Mouse (Mus musculus) skeletal muscle tissue, adult 2 months (tissue): ENCODE measurements around the gene Kcnk10.

Experiments
- DNase-seq: peaks from one replicate; pipeline ENCODE4 v3.0.0-alpha.2; 2012; ENCODE audit warnings: low read depth, low spot score

The Kcnk10 gene

DNA sequence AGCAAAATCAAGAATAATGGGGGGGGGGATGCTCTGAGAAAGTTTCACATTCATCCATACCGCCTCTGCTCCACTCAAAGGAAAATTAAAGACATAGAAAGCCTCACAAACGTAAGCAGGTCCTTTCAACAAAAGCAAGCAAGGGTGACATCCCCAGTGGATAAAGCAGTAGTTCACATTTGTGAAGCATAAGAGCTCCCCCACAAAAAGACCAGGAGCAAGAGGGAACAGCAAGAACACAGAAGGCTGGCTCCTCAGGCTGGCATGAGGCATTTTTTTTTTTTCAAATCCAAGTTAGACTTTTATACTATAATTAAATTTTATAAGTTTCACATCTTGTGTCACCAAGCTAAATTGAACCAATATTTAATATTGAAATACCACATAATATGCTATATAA, 168.5 kb downstream of the Kcnk10 start:
- no peak for DNase-seq

DNA sequence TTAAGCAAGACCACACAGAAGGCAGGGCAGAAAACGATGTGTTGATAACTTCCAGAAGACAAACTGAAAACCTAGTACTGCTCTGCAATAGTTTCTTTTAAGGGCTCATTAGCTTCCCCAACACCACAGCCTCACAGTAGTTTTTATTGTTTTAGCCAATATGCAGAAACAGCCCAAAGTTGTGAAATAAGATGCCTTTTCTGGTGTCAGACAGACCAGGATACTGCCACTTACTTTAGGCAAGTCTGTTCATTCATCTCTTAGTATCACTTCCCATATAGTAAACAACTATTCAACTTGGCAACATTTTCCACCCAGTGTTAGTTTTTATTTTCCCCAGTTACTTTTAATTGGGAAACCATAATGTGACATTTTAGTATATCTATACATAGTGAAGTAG, 171.5 kb downstream of the Kcnk10 start:
- no peak for DNase-seq

DNA sequence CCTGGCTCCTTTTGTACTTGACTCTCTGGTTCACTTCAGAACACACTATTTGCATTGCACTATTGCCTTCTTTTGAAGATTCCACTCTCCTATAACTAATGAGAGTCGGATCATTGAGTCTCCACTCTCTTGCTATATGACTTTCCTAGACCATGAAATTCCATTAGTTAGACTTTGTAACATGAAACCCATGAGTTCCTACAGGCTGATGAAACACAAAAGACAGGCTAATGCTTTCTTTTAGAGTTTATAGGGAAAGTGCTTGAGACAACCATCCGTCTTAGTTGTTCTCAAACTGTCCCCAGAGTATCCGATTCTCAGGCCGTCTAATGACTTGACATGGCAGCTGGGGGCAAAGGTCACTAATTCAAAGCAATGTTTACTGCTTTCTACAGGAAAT, 172.0 kb downstream of the Kcnk10 start:
- no peak for DNase-seq

DNA sequence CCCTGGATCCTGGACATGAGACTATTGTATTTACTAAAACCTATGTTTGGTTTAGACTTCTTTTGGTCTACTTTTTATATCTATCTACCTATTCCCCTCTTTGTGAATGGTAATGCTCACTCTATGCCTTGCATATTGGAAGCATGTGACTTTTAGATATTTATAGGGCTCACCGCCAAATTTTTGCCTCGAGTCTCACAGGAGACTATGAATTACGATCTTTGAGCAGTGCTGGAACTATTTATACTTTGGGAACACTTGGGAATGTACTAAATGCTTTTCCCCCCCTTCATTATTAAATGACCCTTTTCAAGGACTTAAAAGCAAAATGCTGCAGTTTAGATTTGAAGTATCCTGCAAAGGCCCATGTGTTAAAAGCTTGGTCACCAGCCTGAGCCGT, 181.5 kb downstream of the Kcnk10 start:
- no peak for DNase-seq

DNA sequence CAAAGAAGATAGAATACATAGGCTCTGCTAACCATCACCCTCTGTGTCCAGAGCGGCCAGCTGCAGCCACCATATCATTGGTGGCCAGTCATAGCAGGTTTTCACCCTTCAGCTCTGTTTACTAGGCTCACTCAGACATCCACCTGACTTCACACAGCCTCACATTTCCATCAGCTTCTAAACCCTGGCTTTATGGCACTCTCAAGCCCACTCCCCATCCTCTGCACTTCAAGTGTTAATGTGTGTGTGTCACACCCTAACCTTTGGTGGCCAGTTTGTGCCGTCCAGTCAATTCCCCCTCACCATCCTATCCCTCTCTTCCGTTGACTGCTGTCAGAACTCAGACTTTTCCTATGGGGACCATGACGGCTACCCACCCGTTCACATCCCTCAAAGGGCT, 184.0 kb downstream of the Kcnk10 start:
- DNase-seq, result no peak

DNA sequence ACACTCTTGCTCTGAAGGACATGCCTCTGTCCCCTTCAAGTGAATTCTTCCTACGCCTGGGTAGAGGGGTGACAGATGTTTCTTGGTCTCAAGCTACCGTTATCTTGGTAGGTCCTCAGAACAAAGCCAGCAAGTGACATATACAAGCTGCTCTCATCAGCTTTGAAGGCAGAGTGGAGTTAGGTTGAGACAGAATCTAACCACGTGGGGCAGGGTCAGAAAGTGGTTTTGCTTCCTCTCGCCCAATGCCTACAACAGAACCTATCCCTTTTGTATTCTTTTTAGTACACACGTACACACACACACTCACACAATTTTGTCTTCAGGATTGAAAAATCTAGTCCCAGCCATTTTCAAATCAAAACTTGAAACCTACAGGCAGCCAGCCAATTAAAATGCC, 186.8 kb downstream of the Kcnk10 start:
- DNase-seq, result no peak

DNA sequence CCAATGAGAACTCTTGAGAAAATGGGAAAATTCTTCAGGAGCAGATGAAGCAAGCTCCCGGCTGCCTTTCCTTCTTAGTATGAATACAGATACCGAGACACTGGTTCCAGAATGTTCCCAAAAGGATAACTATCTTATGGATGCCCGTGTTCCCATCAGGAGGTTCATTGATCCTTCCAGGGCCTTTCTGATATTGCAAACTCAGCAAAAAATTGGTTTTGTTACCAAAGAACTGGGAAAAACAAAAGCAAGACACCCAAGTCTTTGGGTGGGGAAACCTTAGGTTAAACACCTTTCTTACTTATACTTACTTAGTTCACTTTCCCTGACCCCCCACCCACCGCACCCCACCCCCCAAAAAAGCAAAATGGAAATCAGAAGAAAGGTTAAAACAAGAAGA, 188.5 kb downstream of the Kcnk10 start:
- DNase-seq, result no peak
